Mouse (Mus musculus): ENCODE results near the gene B230104I21Rik.

DNA sequence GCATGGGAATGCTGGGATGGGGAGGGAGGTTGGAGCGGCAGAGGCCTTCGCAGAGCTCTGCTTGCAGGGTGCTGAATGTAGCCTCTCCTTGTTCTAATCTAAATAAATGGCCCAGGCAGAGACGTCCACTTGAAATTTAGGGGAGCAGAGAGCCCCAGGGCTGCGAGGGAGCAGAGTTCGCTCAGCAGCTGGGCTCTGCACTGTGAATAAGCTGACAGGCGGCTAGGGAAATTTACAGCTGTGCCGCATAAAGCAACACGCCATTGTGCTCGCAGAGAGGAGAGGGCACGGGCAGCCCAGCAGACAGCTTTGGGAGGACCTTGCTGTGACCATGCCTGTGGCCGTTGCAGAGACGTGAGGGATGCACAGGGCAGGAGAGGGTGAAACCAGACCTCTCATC lies 4.7 kb upstream of the B230104I21Rik start:
- TF ChIP-seq POLR2A (IDR thresholded peaks at IDR 0.05; ENCODE audit: insufficient read length, low read depth) (no peak), MAX (IDR thresholded peaks at IDR 0.05; ENCODE audit: low read depth) (no peak), USF1 (IDR thresholded peaks at IDR 0.05; ENCODE audit: low read depth) (no peak), POLR2AphosphoS2 (IDR thresholded peaks at IDR 0.05; ENCODE audit: insufficient read length, low read depth) (no peak), MYOD1 (IDR thresholded peaks at IDR 0.05; ENCODE audit: control insufficient read depth in 1 of 3, insufficient read length in 2 of 3, low read depth in 2 of 3) (no peak)
